Mouse (Mus musculus): ENCODE measurements at regions not wholly inside any gene's neighbourhood (a gene's known extent, or its start where the extent isn't known, plus 50 kb on each side); places are given as distances from the start of the nearest gene placed in this dataset.
A peak's percentile ranks its signal among the peaks of the same experiment; 100 is the strongest.

DNA sequence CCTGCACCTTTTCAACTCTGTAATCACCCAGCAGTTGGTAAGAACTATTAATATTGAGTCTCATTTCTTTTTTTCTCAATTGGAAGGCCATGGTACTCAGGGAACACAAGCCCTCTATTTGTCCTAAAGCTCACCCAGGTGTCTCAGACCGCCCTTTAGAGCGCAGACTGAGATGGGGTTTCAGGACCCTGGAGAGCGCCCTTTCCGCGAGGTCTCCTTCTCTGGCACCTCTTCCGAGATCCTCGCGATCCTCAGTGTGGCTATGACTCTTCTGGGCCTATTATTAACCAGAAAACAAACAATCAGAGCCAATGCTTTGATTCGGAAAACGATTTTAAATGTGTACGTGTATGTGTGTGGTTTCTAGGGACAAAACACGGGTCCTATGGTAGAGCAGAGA, 201.0 kb downstream of the Suds3 start:
- ATAC-seq (ENCODE audit: low TSS enrichment) = no peak

DNA sequence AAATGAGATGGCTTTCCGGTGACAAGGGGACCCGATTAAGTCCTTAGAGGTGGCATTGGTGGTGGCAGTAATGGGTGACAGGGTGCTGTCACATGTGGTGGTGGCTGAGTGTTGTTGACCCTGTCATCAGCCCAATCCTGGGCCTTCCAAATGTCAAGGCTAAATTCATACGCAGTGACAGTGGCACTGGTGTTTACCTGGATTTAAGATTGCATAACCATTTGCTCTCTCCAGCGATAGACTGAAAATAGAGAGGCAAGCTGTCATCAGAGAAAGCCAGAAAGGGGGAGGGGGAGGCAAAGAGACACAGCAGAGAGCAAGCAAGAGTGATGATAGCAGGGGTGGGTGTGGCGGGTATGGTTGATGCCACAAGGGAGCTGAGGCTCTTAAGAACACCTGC, 215.1 kb downstream of the Suds3 start:
- no peak for ATAC-seq (ENCODE audit: low TSS enrichment)

DNA sequence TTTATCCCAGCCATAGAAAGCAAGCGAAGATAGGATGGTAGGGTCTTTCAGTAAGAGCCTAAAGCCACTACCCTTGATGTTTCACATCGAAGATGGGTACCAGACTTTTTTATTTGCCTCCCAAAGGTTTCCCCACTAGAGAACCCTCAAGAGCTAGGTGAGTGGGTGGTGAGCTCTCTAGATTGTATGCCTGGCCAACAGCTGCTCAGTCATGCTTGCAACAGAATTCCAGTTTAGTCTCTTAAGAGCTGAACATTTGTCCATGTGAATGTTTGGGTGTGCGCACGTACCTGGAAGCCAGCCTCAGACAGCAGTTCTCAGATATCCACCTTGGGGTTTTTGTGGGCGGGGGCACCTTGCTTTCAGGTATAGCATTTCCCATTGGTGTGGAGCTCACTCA, 218.5 kb downstream of the Suds3 start:
- 0 out of 2 replicates have a peak, but pooled peaks have one; percentile 44 for ATAC-seq (ENCODE audit: low TSS enrichment)

DNA sequence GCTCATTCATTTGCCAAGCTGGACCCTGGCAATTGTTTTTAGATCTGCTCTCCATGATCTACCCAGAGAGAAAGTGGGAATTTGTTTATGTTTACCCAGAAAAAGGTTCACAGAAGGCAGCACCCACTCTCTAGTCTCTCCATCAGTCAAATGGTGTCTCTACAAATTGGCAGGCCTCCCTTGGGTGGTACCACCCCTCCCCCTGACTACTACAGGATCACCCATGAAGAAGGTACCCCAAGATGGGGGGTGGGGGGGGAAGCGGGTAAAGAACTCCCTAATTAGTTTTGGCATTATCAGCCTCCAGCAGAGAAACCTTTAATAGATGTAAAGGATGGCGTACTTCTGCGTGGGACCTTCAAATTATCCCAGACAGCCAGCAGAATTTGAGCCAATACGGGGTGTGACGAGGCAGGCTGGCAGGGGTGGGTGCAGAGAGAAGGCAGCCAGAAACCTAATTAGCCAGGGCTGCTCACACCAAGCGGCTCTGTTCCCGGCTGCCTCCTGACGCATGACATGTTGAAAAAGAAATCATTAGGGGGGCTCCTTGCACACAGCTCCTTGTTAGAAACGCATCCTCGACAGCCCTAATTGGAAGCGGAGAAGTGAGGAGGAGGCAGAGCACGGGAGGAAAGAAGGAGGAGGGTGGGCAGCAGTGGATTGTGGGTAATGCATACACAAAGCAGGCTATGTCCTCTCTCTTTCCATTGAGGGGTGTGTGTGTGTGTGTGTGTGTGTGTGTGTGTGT, 220.7 kb downstream of the Suds3 start:
- ATAC-seq (ENCODE audit: low TSS enrichment) = peak; percentile 89

DNA sequence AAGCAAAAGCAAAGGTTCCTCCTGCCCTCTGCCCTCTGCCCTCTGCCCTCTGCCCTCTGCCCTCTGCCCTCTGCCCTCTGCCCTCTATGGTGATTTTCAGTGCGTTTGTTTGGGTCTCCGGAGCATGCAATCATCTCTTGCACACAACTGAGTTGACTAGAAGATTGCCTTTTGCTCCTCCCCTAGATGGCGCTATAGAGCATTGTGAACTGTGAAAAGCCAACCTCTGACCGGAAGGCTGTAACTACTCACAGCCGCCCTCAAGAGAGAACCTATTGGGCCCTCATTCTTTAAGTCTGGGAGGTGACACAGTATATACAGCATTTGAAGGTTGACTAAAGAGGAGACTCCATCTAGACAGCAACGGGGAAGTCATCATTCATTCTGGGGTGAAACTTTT, 221.3 kb downstream of the Suds3 start:
- no peak for ATAC-seq (ENCODE audit: low TSS enrichment)

GRCm38 (mm10) chr5:116892877-116893276, 223.0 kb downstream of the Suds3 start:
- no peak for ATAC-seq (ENCODE audit: low TSS enrichment)

DNA sequence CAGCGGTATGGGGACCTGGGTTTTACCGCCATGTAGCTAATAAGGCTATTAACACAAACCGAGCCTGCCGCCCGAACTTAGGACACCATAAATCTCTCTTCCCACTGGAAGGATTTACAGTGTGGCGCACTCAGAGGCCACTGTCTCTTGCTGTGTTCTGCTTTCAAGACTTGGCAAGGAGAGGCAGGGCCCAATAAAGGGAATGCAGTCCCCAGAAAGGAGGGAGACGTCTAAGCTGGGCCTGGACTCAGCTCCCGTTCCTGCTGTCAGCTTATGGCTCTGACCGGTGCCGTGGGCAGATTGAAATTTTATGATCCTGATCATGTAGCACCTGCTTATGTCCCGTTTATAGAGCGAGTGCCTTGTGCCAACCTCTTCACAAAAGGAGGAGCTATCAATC, 226.7 kb downstream of the Suds3 start:
- no peak for ATAC-seq (ENCODE audit: low TSS enrichment)

DNA sequence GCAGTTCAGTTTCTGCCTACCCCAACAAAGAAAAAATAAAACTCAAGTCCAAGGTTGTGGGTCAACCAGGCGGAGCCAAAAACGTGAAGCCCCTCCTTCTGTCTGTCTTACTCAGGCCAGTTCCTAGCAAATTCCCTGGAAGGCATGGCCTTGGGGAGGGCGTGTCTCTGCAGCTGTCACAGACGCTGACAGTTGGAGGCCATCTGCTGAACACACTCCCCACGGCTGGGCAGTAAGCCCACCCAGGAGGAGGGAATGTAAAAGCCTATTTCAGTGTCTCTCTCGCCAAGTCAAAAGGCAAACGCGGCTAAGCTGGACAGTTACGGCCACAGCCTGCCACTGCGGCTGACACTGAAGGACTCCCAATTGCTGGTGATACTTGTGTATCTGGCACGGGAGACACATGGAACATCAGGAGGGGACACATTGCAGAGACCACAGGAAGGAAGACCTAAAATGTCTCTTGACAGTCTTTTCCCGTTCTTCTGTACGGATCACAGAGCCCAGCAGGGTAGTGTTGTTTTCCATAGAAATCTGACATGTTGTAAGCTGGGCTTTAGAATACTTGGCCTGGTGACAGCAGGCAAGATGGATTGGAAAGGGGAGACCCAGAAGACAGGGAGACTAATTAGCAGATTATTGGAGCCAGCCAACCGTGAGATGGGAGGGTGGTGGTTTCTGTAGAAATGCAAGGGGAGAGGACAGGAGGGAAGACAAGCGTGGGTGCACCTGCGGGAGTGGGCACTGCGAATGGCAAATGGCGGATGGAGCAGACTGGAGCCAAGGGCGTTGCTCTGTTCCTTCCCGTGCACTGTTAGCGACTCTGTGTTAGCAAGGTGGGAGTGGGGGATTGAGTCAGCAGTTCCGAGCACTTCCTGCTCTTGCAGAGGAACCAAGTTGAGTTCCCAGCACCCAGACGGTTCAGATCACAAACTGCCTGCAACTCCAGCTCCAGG, 229.5 kb downstream of the Suds3 start:
- no peak for ATAC-seq (ENCODE audit: low TSS enrichment)

GRCm38 (mm10) chr5:116879761-116880160, 236.2 kb downstream of the Suds3 start:
- no peak for ATAC-seq (ENCODE audit: low TSS enrichment)

DNA sequence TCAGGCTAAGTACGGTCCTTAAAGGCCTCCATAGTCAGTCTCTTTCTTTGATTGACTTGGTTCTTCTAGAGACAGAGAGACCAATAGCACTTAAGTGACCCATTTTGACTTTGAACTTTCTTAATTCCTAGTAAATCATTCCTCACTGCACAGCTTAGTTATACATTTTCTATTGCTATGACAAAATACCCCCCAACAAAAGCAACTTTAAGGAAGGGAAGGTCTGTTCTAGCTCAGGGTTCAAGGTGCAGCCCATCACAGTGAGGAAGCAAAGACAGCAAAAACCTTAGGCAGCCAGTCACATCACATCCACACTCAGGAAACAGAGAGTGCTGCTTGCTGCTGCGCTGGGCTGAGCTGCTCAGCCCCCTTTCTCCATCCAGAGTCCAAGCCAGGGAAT, 241.0 kb downstream of the Suds3 start:
- ATAC-seq (ENCODE audit: low TSS enrichment) = no peak

DNA sequence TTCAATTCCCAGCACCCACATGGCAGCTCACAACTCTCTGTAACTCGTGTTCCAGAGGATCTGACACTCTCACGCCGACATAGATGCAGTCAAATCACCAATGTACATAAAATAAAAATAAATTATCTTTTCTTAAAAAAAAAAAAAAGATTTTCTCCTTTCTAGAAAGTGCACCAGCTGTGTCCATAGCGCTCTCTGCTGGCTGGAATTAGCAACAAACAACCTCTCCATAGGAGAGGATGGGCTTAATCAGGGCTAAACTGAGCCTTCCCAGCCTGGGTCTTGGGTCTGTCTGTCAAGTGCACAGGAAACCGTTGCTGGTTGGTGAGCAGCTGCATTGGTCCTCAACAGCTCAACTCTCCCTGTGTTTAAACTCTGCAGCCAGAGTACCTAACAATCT, 247.8 kb downstream of the Suds3 start:
- ATAC-seq (ENCODE audit: low TSS enrichment) = no peak

DNA sequence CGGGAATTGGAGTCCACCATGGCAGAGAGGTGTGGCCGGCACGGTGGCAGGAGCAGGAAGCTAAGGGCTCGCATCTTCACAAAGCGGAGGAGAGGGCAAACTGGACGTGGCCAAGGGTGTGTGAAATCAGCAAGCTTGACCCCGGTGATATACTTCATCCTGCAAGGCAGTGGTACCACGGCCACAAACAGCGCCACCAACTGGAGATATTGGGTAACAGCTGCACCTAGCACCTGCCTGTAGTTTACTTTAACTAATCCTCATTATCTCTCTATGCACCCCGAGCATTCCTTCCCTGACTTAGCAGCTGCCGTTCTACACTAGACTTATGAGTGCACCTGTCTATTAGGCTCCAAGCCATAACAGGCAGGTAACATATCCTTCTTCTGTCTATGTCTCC, 251.6 kb downstream of the Suds3 start:
- ATAC-seq (ENCODE audit: low TSS enrichment) = no peak

- ATAC-seq (ENCODE audit: low TSS enrichment) = no peak
Measured at GRCm38 (mm10) chr5:116852691-116853090, 261.1 kb upstream of the Srrm4 start.

GRCm38 (mm10) chr5:116831874-116832273, 240.3 kb upstream of the Srrm4 start:
- no peak for ATAC-seq (ENCODE audit: low TSS enrichment)

DNA sequence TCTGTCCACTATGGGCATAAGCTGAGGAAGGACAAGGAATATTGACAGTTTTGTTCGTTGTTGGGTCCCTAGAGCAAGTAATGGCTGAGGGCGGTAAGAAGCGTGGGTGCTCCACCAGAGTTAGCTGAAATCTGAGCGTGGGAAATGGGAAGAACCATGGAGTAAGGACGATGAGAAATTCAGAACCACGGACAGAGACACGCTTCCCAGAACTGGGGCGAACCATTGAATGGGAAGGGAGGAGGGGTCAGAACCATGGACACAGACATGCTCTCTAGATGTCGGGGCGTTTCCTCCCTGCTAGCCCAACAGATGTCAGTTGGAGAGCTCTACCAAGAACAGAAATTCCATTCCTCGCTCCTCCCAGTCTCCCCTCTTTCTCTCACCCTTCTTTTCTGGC, 238.2 kb upstream of the Srrm4 start:
- ATAC-seq (ENCODE audit: low TSS enrichment) = peak; percentile 52; the same call in 1 of the 2 replicates

- peak; percentile 60; the same call in 1 of the 2 replicates for ATAC-seq (ENCODE audit: low TSS enrichment)
Measured at GRCm38 (mm10) chr5:116823260-116823659, 231.6 kb upstream of the Srrm4 start.

GRCm38 (mm10) chr5:116822141-116822540, 230.5 kb upstream of the Srrm4 start:
- peak; percentile 83; the same call in 1 of the 2 replicates for ATAC-seq (ENCODE audit: low TSS enrichment)

GRCm38 (mm10) chr5:116809799-116810198, 218.2 kb upstream of the Srrm4 start:
- no peak for ATAC-seq (ENCODE audit: low TSS enrichment)

GRCm38 (mm10) chr5:116809001-116809759, 217.6 kb upstream of the Srrm4 start:
- ATAC-seq (ENCODE audit: low TSS enrichment) = peak; percentile 41; the same call in 1 of the 2 replicates

DNA sequence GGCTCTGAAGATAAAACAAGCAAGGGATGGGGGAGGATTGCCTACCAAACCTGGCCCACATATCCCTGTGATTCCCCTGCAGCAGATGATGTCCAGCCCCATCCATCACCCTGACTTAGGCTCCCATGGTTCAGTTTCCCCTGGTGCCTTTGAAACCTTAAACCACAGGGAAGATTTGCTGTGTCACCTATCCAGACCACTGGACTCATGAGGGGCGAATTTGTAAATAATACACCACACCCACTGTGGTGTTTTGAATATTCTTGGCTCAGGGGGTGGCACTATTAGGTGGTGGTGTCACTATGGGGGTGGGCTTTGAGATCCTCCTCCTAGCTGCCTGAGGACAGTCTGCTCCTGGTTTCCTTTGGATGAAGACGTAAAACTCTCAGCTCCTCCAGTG, 205.8 kb upstream of the Srrm4 start:
- ATAC-seq (ENCODE audit: low TSS enrichment) = no peak

DNA sequence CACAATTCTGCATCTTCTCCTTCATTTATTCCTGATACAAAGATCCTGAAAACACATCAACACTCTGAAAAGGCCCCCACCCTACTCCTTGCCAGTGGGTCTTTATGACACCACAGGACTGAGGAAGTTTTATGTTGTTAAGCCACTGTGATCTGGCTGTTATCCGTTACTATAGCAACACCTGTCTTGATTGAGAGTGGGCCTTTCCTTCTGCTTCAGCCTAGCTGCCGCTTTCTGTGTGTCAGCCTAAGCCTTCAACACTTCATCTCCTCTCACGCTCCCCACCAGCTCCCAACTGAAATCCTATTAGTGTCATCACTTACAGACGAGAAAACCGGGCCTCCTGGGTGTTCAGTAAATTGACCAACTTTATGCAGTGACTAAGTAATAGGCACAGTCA, 203.6 kb upstream of the Srrm4 start:
- ATAC-seq (ENCODE audit: low TSS enrichment) = no peak

GRCm38 (mm10) chr5:116790419-116790818, 198.8 kb upstream of the Srrm4 start:
- ATAC-seq (ENCODE audit: low TSS enrichment) = no peak

Measured in frontal cortex, adult (tissue).